Mouse (Mus musculus) stomach, postnatal 0 days (tissue): ENCODE measurements around the gene Tmem119.

Source experiments
- CTCF ChIP-seq: IDR thresholded peaks from 2 replicates; pipeline ENCODE4 v1.5.1; 2016; ENCODE audit warnings: antibody characterized with exemption, low read depth, mild to moderate bottlenecking, moderate library complexity
- EP300 ChIP-seq: optimal IDR thresholded peaks from 2 replicates; pipeline ENCODE3; 2016; ENCODE audit warnings: antibody characterized with exemption

DNA sequence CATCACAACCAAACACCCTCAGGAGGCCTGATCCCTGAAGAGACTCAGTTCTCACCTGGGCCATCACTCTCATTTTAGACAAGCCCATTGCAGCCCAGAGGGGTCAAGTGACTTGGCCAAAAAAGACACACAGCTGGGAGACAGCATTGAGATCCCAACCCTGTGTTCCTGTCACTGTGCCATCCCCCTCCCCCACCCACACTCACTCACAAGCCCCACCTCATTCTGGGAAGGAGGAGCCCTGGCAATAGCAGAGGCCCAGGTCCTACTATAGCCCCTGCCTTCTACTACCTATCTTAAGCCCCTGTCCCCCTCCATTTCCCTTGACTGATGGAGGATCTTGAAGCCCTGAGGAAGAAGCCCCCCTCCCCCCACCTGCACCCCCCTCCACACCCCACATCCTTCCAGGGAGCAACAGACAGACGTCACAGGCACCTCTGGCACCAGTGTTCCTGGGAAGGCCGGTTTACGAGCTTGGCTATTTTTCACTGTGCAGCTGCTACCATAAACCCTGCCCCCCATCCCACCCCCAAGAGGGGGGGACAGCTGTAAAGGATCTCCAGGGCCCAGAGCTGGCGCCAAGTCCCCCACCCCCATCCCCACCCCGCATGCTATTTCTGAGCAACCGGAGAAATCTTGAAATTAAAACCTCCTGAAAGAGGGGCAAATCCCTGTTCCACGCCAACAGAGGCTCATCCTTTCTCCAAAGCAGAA, 11.1 kb downstream of the Tmem119 start:
- TF ChIP-seq CTCF (no peak), EP300 (no peak)
